Mouse (Mus musculus): ENCODE results near the gene A630095N17Rik.

DNA sequence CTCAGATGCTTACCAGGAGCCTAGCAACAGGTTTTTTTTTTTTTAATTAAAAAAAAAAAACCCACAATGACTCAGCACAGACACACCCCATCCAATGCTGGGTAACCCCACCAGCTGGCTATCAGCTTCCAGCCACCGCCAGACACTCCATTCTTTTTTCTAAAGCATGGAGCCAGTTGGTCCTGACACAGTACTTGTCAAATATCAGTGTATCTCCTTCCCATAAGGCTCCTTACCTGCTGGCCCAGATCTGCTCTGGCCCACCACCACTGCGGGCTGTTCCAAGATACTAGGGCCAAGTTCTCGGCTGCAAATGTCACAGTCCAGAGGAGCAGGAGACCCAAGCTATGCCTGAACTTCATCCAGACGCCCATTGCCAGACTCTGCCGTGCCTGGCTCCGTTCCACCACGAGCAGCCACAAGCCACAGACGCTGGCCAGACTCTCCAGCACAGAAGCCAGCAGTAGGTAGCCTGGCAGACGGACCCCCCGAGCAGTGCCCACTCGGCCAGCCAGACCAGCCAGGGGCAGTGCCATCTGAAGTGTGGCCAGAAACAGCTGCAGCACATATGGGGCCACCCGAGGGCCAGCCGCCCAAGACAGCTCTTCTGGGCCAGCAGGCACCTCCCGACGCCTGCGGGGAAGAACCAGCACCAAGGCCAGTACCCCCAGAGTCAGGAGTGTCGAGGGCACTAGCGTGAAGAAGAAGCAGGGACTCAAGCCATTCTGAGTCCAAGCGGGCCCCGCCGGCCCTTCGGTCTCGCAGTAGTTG is 52.4 kb downstream of the A630095N17Rik start:
- no peak for TF ChIP-seq CTCF (IDR thresholded peaks at IDR 0.05; ENCODE audit: insufficient read depth, low read depth, low read length)
- no peak; the same call in 1 of the 2 replicates for TF ChIP-seq POLR2A (IDR thresholded peaks at IDR 0.05; ENCODE audit: insufficient read depth, low read depth, low read length)
